Mouse (Mus musculus) erythroblast, embryonic 14.5 days (primary cell): Measurements from ENCODE around the gene Gys2. TPM values are rescaled to one million over a fixed set of nuclear protein-coding genes. Genes with fewer than 3 reads are reported as not detected.

Experiments used
- H3K27me3 ChIP-seq: 2 replicates; pipeline ENCODE4 v1.6.1; 2012; ENCODE audit warnings: inconsistent platforms; ENCODE audit not compliant: control insufficient read depth
- H3K36me3 ChIP-seq: 2 replicates; pipeline ENCODE4 v1.6.1; 2012; ENCODE audit warnings: mild to moderate bottlenecking, inconsistent platforms; ENCODE audit not compliant: control insufficient read depth
- H3K4me1 ChIP-seq: 2 replicates; pipeline ENCODE4 v1.6.1; 2012; ENCODE audit warnings: inconsistent platforms; ENCODE audit not compliant: control insufficient read depth
- H3K4me3 ChIP-seq: replicated peaks from 2 replicates; pipeline ENCODE3; 2012; ENCODE audit warnings: moderate library complexity, mild to moderate bottlenecking, inconsistent platforms
- H3K9me3 ChIP-seq: 2 replicates; pipeline ENCODE4 v1.6.1; 2012; ENCODE audit warnings: low read length, inconsistent platforms, mixed read lengths; ENCODE audit not compliant: control insufficient read depth
- GATA1 ChIP-seq: IDR thresholded peaks from 2 replicates; pipeline ENCODE4 v1.6.1; 2012; ENCODE audit warnings: low read length, inconsistent platforms, mixed read lengths
- TAL1 ChIP-seq: IDR thresholded peaks from 3 replicates; pipeline ENCODE4 v1.6.1; 2012; ENCODE audit warnings: low read length, inconsistent platforms, mixed read lengths
- polyA plus RNA-seq: library from polyadenylated mRNA; stranded (reverse); fragments of >175 nt; gene quantifications from 2 replicates; pipeline ENCODE4 v1.2.3, GENCODE M21; 2012

Gys2 gene
- polyA plus RNA-seq, 1 experiment: not detected

GRCm38 (mm10) chr6:142469602-142470001 is 3.3 kb downstream of the Gys2 start:
- TF ChIP-seq GATA1: no peak
- no peak for TF ChIP-seq TAL1
- no peaks in the 10 kb centered on the region for H3K27me3 ChIP-seq
- H3K36me3 ChIP-seq: no peaks in the 10 kb centered on the region
- no peaks in the 10 kb centered on the region for H3K4me1 ChIP-seq
- no peak overlapping the region for H3K4me3 ChIP-seq
- H3K9me3 ChIP-seq: no peaks in the 10 kb centered on the region

DNA sequence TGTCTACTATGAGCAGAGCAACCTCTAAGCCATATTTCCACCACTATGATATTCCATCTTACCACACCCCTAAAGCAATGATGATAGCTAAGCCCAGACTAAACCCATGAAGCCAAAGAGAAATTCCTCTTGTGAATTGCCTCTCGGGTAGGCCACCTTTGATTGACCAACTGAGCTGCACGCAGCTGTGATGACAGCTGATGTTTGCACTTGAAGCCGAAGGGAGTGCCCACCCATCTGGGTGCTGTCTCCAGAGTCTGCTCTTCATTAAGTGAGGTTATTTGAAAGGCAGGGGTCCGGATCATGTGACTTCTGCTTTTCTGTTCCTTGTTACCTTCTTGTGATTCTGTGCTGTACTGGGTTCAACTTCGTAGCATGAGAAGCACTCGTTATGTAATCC is 10.7 kb downstream of the Gys2 start:
- no peaks in the 10 kb centered on the region for H3K4me1 ChIP-seq
- no peaks in the 10 kb centered on the region for H3K27me3 ChIP-seq
- H3K36me3 ChIP-seq: no peaks in the 10 kb centered on the region; the same call in 1 of the 2 replicates
- no peak overlapping the region for H3K4me3 ChIP-seq
- TF ChIP-seq TAL1 (no peak), GATA1 (no peak)
- H3K9me3 ChIP-seq: no peaks in the 10 kb centered on the region

DNA sequence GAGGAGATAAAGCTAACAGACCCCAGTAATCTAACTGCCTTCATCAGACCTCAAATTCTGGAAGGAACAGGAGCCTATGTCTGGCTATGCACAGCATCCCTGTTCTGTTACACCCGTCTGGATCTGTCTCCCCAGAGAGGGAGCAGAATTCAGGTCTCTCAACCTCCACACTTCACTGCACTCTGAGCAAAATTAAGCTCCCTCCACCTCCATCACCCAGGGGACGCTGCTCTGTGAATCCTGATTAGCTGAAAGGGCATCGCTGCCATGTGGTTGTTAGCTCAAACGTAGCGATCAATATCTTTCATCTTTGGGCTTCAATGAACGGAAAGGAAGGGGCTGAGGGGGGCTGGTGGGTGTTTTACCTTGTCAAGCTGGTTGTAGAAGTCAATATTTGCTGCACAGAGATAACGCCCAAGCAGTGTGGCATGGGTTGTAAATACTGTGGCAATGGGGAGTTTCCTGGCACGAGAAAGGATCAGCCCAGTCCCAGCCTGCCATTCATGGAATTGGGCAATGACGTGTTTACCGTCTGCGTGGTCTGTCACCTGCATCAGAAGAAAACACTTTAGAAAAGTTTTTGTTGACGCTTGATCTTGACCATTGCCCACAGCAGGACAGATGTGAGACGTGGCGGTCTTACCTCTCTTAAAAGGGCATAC is 13.8 kb downstream of the Gys2 start:
- Histone ChIP-seq H3K4me1 (no peaks in the 10 kb centered on the region), H3K4me3 (no peak overlapping the region), H3K9me3 (no peaks in the 10 kb centered on the region), H3K36me3 (no peaks in the 10 kb centered on the region; the same call in 1 of the 2 replicates), H3K27me3 (no peaks in the 10 kb centered on the region)
- TF ChIP-seq TAL1 (no peak), GATA1 (no peak)

GRCm38 (mm10) chr6:142458010-142458409 is 14.9 kb downstream of the Gys2 start:
- no peaks in the 10 kb centered on the region for H3K27me3 ChIP-seq
- no peaks in the 10 kb centered on the region; the same call in 1 of the 2 replicates for H3K36me3 ChIP-seq
- H3K4me1 ChIP-seq: no peaks in the 10 kb centered on the region
- no peak overlapping the region for H3K4me3 ChIP-seq
- no peak for TF ChIP-seq GATA1
- no peak for TF ChIP-seq TAL1
- H3K9me3 ChIP-seq: no peaks in the 10 kb centered on the region

DNA sequence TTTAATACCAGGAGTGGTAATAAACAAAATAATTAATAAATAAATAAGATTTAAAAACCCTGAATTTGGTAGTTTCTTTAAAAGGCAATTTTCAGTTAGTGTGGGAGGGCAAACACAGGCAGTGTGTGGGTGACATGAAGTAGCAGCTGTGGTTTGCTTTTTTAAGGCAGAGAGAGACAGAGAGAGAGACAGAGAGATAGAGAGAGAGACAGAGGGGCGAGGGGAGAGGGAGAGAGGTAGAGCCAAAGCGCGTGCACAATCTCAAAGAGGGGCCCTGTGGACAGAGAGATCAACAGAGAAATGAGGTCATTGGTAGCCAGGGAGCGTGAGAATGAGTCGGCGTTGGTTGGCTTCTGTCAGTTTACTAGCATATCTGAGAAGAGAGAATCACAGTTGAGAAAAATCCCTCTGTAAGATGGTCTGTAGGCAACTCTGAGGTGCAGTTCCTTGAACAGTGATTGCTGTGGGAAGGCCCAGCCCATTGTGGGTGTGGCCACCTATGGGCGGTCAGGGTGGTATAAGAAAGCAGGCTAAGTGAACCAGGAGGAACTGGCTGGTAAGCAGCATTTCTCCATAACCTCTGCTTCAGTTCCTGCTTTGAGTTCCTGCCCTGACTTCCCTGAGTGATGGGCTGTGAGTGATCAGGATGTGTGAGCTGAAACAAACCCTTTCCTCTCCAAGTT is 17.5 kb downstream of the Gys2 start:
- Histone ChIP-seq H3K4me3 (no peak overlapping the region), H3K36me3 (no peaks in the 10 kb centered on the region; the same call in 1 of the 2 replicates), H3K9me3 (no peaks in the 10 kb centered on the region), H3K27me3 (no peaks in the 10 kb centered on the region), H3K4me1 (no peaks in the 10 kb centered on the region)
- TF ChIP-seq GATA1 (no peak), TAL1 (no peak)

DNA sequence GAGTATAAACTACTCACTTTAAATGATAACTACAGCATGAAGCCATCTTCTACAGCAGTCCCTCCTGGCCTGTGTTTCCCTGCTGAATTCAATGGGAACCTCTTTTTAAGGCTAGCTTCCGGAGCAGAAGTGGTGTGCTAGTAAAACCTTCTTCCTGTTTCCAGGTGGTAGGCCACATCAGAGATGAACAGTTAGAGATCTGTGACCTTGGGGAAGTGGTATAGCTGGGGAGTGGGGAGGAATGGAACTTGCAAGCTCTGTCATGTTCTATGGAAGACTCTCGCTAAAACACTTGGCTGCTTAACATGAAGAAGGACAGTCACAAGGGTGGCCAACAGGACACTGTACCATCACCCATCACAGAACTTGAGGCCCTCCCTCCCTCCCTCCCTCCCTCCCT is 19.6 kb downstream of the Gys2 start:
- Histone ChIP-seq H3K4me1 (no peaks in the 10 kb centered on the region), H3K27me3 (no peaks in the 10 kb centered on the region), H3K9me3 (no peaks in the 10 kb centered on the region), H3K4me3 (no peak overlapping the region), H3K36me3 (no peaks in the 10 kb centered on the region; the same call in 1 of the 2 replicates)
- TF ChIP-seq TAL1: no peak
- no peak for TF ChIP-seq GATA1

GRCm38 (mm10) chr6:142451381-142451780 is 21.5 kb downstream of the Gys2 start:
- no peaks in the 10 kb centered on the region for H3K27me3 ChIP-seq
- TF ChIP-seq TAL1: no peak
- TF ChIP-seq GATA1: no peak
- no peaks in the 10 kb centered on the region for H3K4me1 ChIP-seq
- no peaks in the 10 kb centered on the region for H3K9me3 ChIP-seq
- H3K36me3 ChIP-seq: no peaks in the 10 kb centered on the region; the same call in 1 of the 2 replicates
- H3K4me3 ChIP-seq: no peak overlapping the region

- no peak overlapping the region for H3K4me3 ChIP-seq
- no peaks in the 10 kb centered on the region for H3K9me3 ChIP-seq
- H3K27me3 ChIP-seq: no peaks in the 10 kb centered on the region
- TF ChIP-seq GATA1 (no peak), TAL1 (no peak)
- no peaks in the 10 kb centered on the region for H3K4me1 ChIP-seq
- no peaks in the 10 kb centered on the region; the same call in 1 of the 2 replicates for H3K36me3 ChIP-seq
Observed at GRCm38 (mm10) chr6:142429072-142429471, 43.8 kb downstream of the Gys2 start.

DNA sequence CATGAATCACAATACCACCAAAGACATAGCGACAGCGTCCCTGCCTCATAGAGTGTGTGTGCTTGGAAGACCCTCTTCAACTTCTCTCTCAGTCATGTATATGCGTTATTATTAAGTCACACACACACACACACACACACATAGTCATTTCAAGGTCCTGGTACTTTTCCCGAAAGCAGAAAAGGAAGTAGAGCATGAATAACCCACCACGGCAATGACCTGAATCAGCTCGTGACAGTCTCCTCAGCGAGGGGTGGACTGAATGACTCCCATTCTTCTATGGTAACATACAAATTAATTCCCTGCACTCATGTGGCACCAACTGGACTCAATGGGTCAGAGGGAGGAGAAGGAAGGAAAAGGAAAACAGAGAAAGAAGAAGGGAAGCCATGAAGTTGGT is 47.9 kb downstream of the Gys2 start:
- TF ChIP-seq TAL1: no peak
- TF ChIP-seq GATA1: no peak
- no peak overlapping the region for H3K4me3 ChIP-seq
- H3K9me3 ChIP-seq: no peaks in the 10 kb centered on the region
- no peaks in the 10 kb centered on the region for H3K4me1 ChIP-seq
- H3K27me3 ChIP-seq: no peaks in the 10 kb centered on the region
- H3K36me3 ChIP-seq: no peaks in the 10 kb centered on the region
